Mouse (Mus musculus) thymus, adult 2 months (tissue): ENCODE data around the gene Gm43518. TPM values are rescaled to one million over a fixed set of nuclear protein-coding genes. Genes with fewer than 3 reads are reported as not detected.

Experiments used
- DNase-seq: peaks from one replicate; pipeline ENCODE4 v3.0.0; 2021
- H3K27ac ChIP-seq: fragments of 200-500 bp; 2 replicates; pipeline ENCODE4 v1.5.1; 2012; ENCODE audit warnings: low read length, control low read depth; ENCODE audit not compliant: control insufficient read depth, insufficient read depth
- H3K27me3 ChIP-seq: fragments of 200-500 bp; 2 replicates; pipeline ENCODE4 v1.6.1; 2012; ENCODE audit warnings: mild to moderate bottlenecking, low read length, moderate library complexity, mixed read lengths; ENCODE audit not compliant: control insufficient read depth, insufficient read depth
- H3K36me3 ChIP-seq: fragments of 200-500 bp; 2 replicates; pipeline ENCODE4 v1.6.1; 2012; ENCODE audit warnings: mild to moderate bottlenecking, low read length, moderate library complexity; ENCODE audit not compliant: control insufficient read depth, insufficient read depth
- H3K4me1 ChIP-seq: fragments of 200-500 bp; replicated peaks from 2 replicates; pipeline ENCODE4 v1.6.1; 2012; ENCODE audit warnings: low read length; ENCODE audit not compliant: control insufficient read depth, insufficient read depth
- H3K4me3 ChIP-seq: fragments of 200-500 bp; 2 replicates; pipeline ENCODE4 v1.5.1; 2012; ENCODE audit warnings: mild to moderate bottlenecking, low read length, control low read depth, moderate library complexity; ENCODE audit not compliant: control insufficient read depth, insufficient read depth
- CTCF ChIP-seq: fragments of 200-500 bp; IDR thresholded peaks from 2 replicates; pipeline ENCODE4 v1.5.1; 2012; ENCODE audit warnings: mild to moderate bottlenecking, control low read depth, low read length, moderate library complexity, borderline replicate concordance; ENCODE audit not compliant: control insufficient read depth, poor library complexity, insufficient read depth; ENCODE audit errors: extremely low read depth
- POLR2A ChIP-seq: fragments of 200-500 bp; IDR thresholded peaks from 2 replicates; pipeline ENCODE4 v1.6.1; 2012; ENCODE audit warnings: mild to moderate bottlenecking, low read length, control low read depth, moderate library complexity; ENCODE audit not compliant: control insufficient read depth, poor library complexity, insufficient read depth; ENCODE audit errors: extremely low read depth
- WGBS: fragments of 180-500 bp; shearing (Covaris S2); methylation state at CpG from one replicate; pipeline ENCODE4 v1.1.7; 2018; 5-methylcytosine and 5-hydroxymethylcytosine counted together
- polyA plus RNA-seq: library from polyadenylated mRNA; depleted of rRNA; stranded (reverse); fragments of >200 nt; gene quantifications from 2 replicates; pipeline ENCODE4 v1.2.3, GENCODE M21; 2012

The Gm43518 gene
- polyA plus RNA-seq, 1 experiment, result 0.62 TPM

GRCm38 (mm10) chr5:123890312-123890711 is 36.9 kb upstream of the Gm43518 start:
- 89% methylated on average over 2 of the region's 2 CpGs for WGBS
- Histone ChIP-seq H3K4me1 (0 out of 2 replicates have a peak, but pooled peaks cover 2% of the 10 kb centered on the region), H3K4me3 (no peak overlapping the region), H3K36me3 (no peaks in the 10 kb centered on the region), H3K27me3 (no peaks in the 10 kb centered on the region), H3K27ac (no peak overlapping the region)
- no peak for DNase-seq
- TF ChIP-seq CTCF (no peak), POLR2A (no peak)

- no peak for DNase-seq
- 83% methylated on average over 5 of the region's 5 CpGs for WGBS
- Histone ChIP-seq H3K4me1 (0 out of 2 replicates have a peak, but pooled peaks cover 2% of the 10 kb centered on the region), H3K27me3 (no peaks in the 10 kb centered on the region), H3K4me3 (no peak overlapping the region), H3K36me3 (no peaks in the 10 kb centered on the region), H3K27ac (no peak overlapping the region)
- TF ChIP-seq POLR2A (no peak), CTCF (no peak)
Measured at GRCm38 (mm10) chr5:123890987-123891386, 36.2 kb upstream of the Gm43518 start.

GRCm38 (mm10) chr5:123891669-123892068 is 35.5 kb upstream of the Gm43518 start:
- Histone ChIP-seq H3K27ac (no peak overlapping the region), H3K4me1 (peaks cover 2% of the 10 kb centered on the region; the same call in 1 of the 2 replicates), H3K36me3 (no peaks in the 10 kb centered on the region), H3K4me3 (no peak overlapping the region), H3K27me3 (no peaks in the 10 kb centered on the region)
- DNase-seq, result peak; percentile 32
- TF ChIP-seq CTCF (no peak), POLR2A (no peak)
- WGBS, result 21% methylated on average over 6 of the region's 6 CpGs

GRCm38 (mm10) chr5:123893520-123893919 is 33.7 kb upstream of the Gm43518 start:
- Histone ChIP-seq H3K27ac (no peak overlapping the region), H3K27me3 (no peaks in the 10 kb centered on the region), H3K36me3 (no peaks in the 10 kb centered on the region), H3K4me3 (no peak overlapping the region), H3K4me1 (peaks cover 11% of the 10 kb centered on the region)
- DNase-seq, result no peak
- no peak for TF ChIP-seq CTCF
- no peak for TF ChIP-seq POLR2A
- 49% methylated on average over 5 of the region's 5 CpGs for WGBS

GRCm38 (mm10) chr5:123896395-123896794 is 30.8 kb upstream of the Gm43518 start:
- 92% methylated on average over 11 of the region's 11 CpGs for WGBS
- H3K27me3 ChIP-seq, result no peaks in the 10 kb centered on the region
- H3K4me3 ChIP-seq, result no peak overlapping the region
- peaks cover 11% of the 10 kb centered on the region for H3K4me1 ChIP-seq
- H3K27ac ChIP-seq, result no peak overlapping the region
- no peaks in the 10 kb centered on the region for H3K36me3 ChIP-seq
- DNase-seq, result no peak
- TF ChIP-seq POLR2A, result no peak
- no peak for TF ChIP-seq CTCF

- H3K36me3 ChIP-seq, result no peaks in the 10 kb centered on the region
- WGBS, result 12% methylated on average over 13 of the region's 13 CpGs
- no peak for DNase-seq
Measured at GRCm38 (mm10) chr5:123897352-123897751, 29.9 kb upstream of the Gm43518 start.

GRCm38 (mm10) chr5:123904059-123904672 is 23.1 kb upstream of the Gm43518 start:
- whole genome bisulfite sequencing, result 75% methylated on average over 11 of the region's 11 CpGs
- H3K27ac ChIP-seq, result no peak overlapping the region
- no peak for DNase-seq

More at GRCm38 (mm10) chr5:123897352-123897751, 29.9 kb upstream of the Gm43518 start:
- no peak overlapping the region for H3K27ac ChIP-seq
- H3K4me3 ChIP-seq, result peak overlapping the region; percentile 41
- H3K27me3 ChIP-seq, result no peaks in the 10 kb centered on the region
- no peak for TF ChIP-seq CTCF
- TF ChIP-seq POLR2A, result no peak
- H3K4me1 ChIP-seq, result peaks cover 9% of the 10 kb centered on the region

More at GRCm38 (mm10) chr5:123904059-123904672, 23.1 kb upstream of the Gm43518 start:
- H3K27me3 ChIP-seq, result no peaks in the 10 kb centered on the region
- no peaks in the 10 kb centered on the region for H3K36me3 ChIP-seq
- no peak for TF ChIP-seq CTCF
- no peak for TF ChIP-seq POLR2A
- H3K4me1 ChIP-seq, result peaks cover 10% of the 10 kb centered on the region
- H3K4me3 ChIP-seq, result no peak overlapping the region
